Mouse (Mus musculus): ENCODE results near the gene Ccdc32. TPM values are rescaled to one million over a fixed set of nuclear protein-coding genes. Genes with fewer than 3 reads are reported as not detected.

The Ccdc32 gene
- 10 to 100 TPM; 10.0 to 13.0 TPM for total RNA-seq (2021)

- intact Hi-C loops (cut with DNase I) = no loop called here
- peak; percentile 89 for DNase-seq (ENCODE audit: low spot score)
Measured at GRCm38 (mm10) chr2:119028941-119029551, at the start of gene Ccdc32. Gene Ccdc32 (minus strand): TSS chr2:119029393.

DNA sequence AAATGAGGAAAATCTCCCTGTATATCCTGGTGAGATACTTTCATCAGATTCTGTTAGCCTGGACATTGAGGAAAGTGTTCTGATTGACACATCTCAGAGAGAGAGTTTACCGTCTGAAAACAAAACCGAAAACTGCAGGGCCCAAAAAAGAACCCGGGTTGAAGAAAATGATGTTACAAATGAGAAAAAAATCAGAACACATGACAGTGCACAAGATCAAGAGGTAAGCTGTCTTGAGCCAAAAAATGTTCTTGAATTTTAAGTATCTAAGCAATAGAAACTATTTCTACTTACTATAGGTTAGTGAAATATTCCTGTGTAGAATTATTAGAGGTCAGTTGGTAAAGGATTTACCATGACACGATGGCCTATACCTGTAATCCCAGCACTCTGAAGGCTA is 43.2 kb upstream of the Ccdc32 start:
- DNase-seq (ENCODE audit: low spot score) = no peak
- intact Hi-C loops (cut with DNase I) = no loop called here

- no peak for DNase-seq (ENCODE audit: low spot score)
- intact Hi-C loops (cut with DNase I) = no loop called here
Measured at GRCm38 (mm10) chr2:119060139-119060538, 30.9 kb upstream of the Ccdc32 start.

DNA sequence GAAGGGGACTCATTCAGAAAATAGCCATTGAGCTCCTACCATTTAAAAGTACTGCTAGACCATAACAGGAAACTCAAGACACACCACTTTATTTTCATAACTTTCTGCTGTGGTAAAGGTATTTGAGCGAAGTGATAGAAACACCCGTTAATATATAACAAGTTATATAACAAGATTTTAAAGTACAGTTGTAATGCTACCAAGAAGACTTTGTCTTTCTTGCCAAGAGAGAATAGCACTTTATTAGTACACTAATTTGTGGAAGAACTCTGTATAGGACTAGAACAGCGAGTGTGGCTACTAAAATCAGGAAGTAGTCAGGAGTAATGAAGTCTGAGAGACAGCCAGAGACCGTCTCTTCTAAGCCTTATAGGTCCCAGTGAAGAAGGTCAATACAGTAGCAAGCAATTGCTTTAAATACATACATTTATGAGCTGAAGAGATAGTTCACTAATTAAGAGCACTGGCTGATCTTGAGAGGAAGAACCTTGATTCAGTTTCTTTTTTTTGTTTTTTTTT is 21.0 kb upstream of the Ccdc32 start:
- intact Hi-C loops (cut with DNase I) = no loop called here
- no peak for DNase-seq (ENCODE audit: low spot score)

DNA sequence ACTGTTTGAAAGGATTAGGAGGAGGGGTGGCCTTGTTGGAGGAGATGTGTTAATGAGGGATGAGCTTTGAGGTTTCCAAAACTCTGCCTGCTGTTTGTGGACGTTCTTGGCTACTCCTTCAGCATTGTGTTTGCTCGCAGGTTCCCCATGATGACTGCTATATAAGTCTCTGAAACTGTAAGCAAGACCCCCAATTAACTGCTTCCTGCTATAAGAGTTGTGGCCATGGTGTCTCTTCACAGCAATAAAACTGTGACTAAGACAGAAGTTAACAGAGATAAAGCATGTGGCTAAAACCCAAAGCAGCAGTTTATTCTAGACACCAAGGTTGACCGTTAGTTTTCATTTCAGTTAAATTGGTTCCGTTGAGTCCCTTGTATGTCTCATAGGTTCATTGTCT is 18.7 kb upstream of the Ccdc32 start:
- no peak for DNase-seq (ENCODE audit: low spot score)
- intact Hi-C loops (cut with DNase I) = loop anchor here (2.0 kb wide), 1 partner anchor 143 kb away; no protein-coding TSS in a partner anchor

DNA sequence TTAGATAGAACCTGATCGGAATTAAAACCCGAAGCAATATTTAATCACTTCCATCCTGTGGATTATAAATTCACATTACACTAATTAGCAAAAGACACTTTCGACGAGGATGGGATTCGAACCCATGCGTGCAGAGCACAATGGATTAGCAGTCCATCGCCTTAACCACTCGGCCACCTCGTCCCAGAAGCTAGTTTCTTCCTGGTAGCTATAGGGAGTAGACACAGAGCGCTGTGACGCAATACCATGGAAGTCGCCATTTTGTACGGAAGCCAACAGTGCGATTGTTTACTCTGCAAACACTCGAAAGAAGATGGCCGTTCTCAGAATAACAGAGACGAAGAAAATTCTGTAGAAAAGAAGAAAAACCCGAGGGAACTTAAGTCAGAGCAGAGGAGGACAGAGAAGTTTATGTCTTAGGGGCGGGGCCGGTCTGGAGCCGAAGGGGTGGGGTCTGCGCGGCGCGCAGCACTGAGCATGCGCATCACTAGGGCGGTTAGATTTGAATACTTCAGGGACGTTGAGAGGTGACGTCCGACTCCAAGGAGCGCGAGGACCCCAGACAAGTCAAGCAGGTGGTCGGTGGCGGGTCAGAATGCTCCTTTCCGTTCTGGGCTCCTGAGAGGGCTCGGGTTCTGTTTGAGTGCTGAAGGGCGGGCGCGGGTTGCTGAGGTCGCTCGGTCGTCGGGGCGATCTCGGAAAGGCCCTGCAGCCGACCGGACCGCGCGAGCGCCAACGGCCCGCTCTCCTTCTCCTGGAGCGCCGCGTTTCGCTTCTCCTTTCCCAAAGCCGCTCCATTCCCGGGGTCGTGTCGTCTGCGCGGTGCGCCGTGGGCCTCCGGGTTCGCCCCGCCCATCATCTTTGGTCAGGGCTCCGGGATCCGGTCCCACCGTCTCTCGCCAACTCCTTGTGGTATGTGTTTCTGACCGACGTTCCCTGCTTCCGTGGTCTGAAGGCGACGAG is 17.7 kb upstream of the Ccdc32 start, which contains the start of gene Knl1:
Gene Knl1 (plus strand): TSS at position 471 of the 963 bp plus-strand sequence.
- DNase-seq (ENCODE audit: low spot score) = peak; percentile 85
- intact Hi-C loops (cut with DNase I) = loop anchor here (2.0 kb wide), 1 partner anchor 144 kb away; no protein-coding TSS in a partner anchor

GRCm38 (mm10) chr2:119045163-119045562 is 16.0 kb upstream of the Ccdc32 start:
- intact Hi-C loops (cut with DNase I) = no loop called here
- no peak for DNase-seq (ENCODE audit: low spot score)

DNA sequence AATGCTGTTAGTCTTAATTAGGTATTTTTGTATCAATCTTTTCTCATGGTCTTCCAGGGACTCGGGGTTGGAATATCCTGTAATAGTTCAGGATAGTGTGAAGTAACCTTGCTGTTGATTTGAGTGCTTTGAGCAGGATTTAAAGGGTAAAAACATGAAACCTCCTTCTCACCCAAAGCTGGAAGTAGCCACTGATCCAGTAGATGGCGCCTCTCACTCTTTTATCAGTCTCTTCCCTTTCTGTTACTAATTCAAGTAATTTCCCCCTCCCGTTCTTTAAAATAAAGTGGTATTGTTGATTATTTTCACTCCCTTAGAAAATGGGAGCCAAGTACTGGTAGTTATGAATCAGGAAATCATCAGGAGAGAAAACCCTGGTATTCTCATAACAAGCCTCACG is 11.7 kb upstream of the Ccdc32 start:
- intact Hi-C loops (cut with DNase I) = loop anchor here (1.0 kb wide), 1 partner anchor 148 kb away; no protein-coding TSS in a partner anchor
- DNase-seq (ENCODE audit: low spot score) = no peak

DNA sequence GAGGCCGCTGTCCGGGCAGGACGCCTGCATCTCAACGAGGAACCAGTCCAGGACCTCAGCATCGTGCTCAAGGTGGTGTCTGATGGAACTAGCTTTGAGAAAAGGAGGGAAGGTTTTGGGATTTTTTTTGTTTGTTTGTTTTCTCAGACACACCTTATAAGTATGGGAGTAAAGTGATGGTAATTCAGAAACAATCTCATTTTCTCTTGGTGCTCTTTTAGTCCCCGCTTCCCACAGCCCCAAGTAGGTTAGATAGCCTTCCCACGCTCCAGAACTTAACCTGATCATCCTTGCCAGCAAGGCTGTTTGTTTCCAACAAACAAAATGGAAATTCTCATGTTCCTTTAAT is 6.2 kb upstream of the Ccdc32 start:
- intact Hi-C loops (cut with DNase I) = loop anchor here (5.0 kb wide), 1 partner anchor 257 kb away; no protein-coding TSS in a partner anchor
- no peak for DNase-seq (ENCODE audit: low spot score)

DNA sequence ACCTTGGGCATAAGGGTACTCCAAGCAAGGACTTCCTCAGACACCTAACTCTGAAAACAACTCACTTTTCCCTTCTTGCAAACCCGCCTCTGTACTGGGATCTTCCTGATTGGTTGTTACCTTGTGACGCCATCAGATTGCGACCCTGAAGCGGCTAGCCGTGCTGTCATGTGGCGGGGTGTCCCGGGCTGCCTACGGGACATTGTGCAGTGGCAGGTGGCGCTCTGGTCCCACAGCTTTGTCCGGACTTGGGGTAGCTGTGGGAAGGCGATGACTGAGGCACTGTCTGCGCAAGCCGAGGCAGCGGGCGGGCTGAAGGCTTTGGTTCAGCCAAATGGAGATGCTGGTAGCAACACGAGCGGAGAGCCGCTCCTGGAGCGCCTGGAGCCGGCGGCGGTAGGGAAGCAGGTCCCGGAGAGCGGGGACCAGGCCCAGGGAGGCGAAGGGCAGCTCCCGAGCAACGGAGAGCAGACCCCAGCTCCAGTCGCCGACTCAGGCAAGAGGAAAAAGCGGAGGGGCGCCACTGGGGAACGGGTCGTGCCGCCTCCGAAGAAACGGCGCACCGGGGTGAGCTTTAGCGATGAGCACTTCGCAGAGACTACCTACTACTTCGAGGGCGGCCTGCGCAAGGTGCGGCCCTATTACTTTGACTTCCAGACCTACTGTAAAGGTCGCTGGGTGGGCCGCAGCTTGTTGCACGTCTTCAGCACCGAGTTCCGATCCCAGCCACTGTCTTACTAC is 5.6 kb upstream of the Ccdc32 start, which contains the start of gene Rpusd2:
Gene Rpusd2 (plus strand): TSS at position 135 of the 741 bp plus-strand sequence.
- intact Hi-C loops (cut with DNase I) = loop anchor here (5.0 kb wide), 1 partner anchor 257 kb away; no protein-coding TSS in a partner anchor
- peak; percentile 85 for DNase-seq (ENCODE audit: low spot score)

- intact Hi-C loops (cut with DNase I) = no loop called here
- DNase-seq (ENCODE audit: low spot score) = no peak
Measured at GRCm38 (mm10) chr2:119032191-119032590, 3.0 kb upstream of the Ccdc32 start.

- no peak for DNase-seq (ENCODE audit: low spot score)
- intact Hi-C loops (cut with DNase I) = no loop called here
Measured at GRCm38 (mm10) chr2:119026951-119027350, 2.2 kb downstream of the Ccdc32 start.

- DNase-seq (ENCODE audit: low spot score) = no peak
- intact Hi-C loops (cut with DNase I) = no loop called here
Measured at GRCm38 (mm10) chr2:119025239-119025616, 4.0 kb downstream of the Ccdc32 start.

GRCm38 (mm10) chr2:119024536-119025238 is 4.5 kb downstream of the Ccdc32 start:
- intact Hi-C loops (cut with DNase I) = no loop called here
- DNase-seq (ENCODE audit: low spot score) = no peak

DNA sequence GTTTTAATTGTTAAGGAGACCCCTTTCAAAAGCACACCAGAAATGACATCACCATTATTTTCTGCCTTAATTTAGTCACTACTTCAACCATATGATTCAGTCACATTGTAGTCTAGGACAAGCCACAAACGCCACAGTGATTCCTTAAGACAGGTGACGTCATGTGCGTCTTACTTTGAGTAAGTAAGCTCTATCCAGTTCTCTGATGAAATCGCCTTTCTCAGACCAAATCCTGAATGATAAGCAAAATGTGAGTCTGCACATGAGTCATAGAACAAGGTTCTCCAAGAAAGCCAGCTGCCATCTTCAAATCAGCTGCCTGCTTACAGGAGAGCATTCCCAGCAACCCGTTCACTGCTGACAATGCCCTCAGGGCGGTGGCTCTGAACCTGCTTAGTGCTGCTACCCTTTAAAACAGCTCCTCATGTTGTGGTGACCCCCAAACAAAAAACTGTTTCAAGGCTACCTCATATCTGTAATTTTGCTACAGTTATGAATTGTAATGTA is 6.0 kb downstream of the Ccdc32 start:
- DNase-seq (ENCODE audit: low spot score) = no peak
- intact Hi-C loops (cut with DNase I) = no loop called here

DNA sequence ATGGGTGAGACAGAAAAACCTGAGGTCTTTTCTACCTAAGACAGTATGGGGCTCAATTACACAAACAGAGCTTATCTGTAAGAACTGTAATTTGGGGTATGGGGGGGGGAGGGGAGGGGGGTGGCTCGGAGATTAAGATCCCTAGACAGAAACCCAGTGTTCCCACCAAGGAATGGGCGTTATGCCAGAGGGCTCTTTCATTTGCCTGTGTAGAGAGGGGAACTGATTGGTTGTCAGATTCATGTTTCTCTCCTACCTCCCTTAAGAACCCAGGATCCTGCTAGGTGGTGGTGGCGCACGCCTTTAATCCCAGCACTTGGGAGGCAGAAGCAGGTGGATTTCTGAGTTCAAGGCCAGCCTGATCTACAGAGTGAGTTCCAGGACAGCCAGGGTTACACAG is 9.7 kb downstream of the Ccdc32 start:
- DNase-seq (ENCODE audit: low spot score) = no peak

GRCm38 (mm10) chr2:119019131-119019530 is 10.1 kb downstream of the Ccdc32 start:
- no peak for DNase-seq (ENCODE audit: low spot score)
- intact Hi-C loops (cut with DNase I) = no loop called here

More for the DNA sequence above, 9.7 kb downstream of the Ccdc32 start:
- intact Hi-C loops (cut with DNase I) = no loop called here

DNA sequence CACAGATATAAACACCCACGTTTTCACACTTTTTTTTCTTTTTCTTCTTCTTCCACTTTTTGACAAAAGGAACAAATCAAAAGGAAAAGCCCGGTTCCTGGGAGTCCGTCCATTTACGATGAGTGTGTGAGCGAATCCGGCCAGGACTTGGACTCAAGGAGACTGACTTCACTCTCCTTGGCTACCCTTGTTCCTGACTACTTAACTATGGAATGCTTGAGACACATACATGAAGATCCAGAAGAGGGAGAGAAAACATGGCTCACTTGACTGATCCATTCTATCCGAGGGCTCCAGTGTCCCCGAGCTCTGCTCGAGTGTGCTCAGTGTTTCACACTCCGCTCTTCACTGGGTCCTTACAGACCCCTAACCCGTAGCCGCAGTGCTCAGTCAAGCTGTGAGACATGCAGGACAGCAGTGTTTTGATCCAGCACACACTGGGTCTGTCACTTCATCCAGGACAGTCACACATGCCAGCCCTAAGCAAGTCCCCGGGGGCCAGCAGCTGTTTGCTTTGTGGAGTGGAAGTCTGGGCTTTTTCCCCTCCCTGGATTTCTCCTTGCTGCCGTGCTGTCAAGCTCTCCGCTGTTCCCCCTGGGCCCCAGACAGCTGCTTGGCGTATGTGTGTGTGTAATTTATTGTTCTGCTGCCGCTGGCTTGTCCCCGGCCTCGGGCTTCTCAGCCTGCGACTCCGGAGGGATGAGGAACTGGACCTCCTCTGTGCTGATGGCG is 10.6 kb downstream of the Ccdc32 start:
- DNase-seq (ENCODE audit: low spot score) = peak; percentile 62
- intact Hi-C loops (cut with DNase I) = no loop called here
